Mouse (Mus musculus) testis, postnatal 14 days (tissue): Measurements from ENCODE around the gene Ubxn11.

Experiments used
- DNase-seq: peaks from one replicate; pipeline ENCODE4 v3.0.0; 2021; ENCODE audit warnings: low spot score

Gene Ubxn11

DNA sequence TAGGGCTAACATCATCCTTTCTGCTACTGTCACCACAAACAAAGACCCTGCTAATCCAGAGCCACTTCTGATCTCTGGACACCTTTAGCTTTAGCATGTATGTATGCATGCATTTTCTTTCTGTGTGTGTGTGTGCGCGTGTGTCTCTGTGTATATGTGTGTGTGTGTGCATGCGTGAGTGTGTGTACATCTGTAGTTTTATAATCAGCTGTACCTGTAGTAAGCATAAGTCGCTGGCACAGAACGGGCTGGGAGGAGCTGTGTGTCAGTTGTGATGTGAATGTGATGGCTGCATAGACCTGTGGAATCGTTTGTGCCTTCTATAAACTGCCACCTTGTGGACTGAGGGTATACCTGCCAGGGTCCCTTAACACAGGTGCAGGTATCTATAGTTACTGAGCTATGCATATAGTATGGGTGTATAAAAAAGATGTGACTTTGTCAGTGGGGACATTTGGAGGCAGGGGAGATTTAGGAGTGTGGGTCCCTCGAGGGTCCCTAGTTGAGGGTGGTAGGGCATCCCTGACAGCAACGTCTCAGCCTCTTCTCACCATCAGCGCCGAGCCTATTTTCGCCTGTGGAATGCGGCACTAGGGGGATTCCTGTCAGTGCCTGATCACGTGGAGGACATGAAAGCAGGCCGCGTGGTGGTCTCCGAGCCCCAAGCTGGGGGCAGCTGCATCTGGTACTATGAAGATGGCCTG lies 11.7 kb upstream of the Ubxn11 start:
- DNase-seq: no peak

DNA sequence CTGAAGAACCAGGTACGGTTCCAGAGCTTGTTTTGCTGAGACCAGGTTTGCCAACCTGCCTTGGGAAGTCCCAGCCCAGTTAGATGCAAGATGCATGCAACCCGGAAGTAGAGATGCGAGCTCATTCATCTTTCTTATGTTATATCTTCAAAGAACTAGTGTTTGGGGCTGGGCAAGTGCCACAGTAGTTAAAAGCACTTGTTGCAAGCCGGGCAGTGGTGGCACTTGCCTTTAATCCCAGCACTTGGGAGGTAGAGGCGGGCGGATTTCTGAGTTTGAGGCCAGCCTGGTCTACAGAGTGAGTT lies 11.2 kb upstream of the Ubxn11 start:
- DNase-seq: no peak

DNA sequence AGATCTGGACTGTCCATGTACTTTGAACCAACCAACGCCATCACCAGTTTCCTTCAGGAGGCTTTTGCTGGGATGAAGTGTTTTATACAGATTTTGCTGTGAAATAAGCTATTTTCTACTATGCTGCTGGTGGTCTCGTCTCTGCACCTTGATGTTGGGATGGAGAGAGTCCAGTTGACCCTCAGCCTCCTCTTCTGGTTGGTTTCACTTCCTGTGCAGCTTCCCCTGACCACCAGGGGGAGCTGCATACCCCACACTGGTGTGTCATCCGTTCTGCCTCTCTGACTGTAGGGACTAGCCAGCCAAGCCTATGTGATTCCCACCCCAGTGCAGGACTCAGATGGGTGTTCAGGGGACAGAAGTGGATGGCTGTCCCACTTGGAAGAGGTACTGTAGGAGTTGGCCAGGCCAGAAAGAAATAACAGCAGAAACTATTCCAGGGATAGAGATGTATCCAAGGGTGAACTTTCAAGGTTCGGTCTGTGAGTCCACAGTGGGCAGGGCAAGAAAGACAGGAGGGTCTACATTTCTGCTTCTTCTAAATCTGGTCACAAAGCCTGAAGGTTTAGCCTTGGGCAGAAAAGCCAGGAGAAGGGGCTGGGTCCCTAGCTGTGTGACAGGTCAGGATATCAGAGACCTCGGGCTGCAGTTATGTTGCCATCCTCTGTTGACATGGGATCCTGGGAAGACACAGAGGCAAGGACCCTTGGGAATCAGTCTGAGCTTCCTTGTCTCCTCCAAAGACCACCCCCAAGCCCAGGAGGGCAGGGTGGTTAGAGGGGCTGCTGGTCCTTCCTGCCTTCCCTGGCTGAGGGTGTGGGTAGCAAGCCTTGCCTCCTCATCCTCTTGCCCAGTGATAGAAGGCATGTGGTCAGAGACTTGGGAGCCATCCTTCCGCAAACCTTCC lies 9.7 kb upstream of the Ubxn11 start:
- DNase-seq: no peak

DNA sequence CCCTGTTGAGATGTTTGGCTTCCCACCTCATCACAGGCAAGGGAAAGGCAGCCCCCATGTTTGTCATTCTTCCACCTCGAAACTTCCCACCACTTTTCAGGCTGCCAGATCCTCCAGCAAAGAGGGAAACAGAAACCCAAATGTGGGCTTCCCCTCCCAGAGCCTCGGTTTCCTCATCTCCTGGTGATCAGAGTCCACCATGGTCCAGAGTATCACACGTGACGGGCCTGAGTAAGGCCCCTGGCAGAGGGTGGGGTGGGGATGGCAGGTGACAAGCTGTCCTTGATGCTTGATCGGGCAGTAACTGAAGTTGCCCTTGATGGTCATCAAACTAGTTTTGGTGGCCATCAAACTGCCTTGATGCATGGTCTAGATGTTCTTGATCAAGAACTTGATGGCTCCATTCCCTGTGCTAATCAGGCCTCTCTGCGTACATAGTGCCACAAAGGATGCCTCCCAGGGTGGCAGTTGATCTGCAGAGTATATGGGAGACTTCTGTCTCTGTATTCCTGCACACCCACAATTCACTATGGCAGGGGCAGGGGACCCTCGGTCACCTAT lies 8.3 kb upstream of the Ubxn11 start:
- DNase-seq: no peak

DNA sequence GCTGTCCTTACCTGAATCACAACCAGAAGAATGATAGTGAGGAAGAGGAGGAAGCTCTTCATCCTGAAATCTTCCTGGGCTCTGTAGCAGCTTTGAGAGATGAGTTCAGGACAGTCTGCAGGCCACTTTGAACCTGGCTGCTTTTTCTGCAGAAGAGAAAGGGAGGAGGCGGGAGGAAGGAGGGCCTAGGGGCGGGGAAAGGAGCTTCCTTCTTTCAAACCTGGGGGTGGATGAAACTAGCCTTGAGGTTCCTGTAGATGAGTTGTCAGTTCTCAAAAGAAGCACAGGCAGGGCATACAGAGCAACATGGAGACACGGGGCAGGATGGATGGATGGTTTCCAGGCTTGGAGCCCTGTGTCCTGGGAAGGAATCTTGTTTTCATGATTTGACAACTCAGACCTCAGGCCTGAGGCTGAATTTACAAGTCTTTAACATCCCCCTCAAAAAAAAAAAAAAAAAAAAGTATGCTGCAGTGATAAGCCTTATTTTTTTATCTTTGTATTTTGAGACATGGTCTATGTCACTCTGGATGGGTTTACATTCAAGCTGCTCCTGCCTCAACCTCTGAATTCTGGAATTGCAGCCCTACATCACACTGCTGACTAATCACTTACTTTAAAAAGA lies 7.3 kb upstream of the Ubxn11 start, which contains the start of gene Cd52:
Cd52 (minus strand) TSS at position 160 of the 625 bp plus-strand sequence.
- DNase-seq: no peak

DNA sequence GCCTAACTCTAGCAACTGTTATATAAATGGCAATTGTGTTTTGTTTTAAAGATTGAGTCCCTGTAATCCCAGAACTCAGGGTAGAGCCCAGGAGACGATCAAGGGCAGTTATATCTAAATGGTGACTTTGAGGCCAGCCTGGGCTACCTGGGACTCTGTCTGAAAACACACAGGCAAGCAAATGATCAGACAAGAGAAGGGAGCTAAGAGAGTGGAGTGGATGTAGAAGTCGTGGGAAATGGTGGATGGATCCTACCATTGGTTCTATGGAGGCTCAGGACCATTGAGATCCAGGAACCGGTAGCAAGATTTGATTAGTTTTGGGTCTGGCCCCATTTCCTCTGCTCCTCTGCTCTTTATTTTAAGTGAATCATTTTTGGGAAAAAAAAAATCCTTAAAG lies 6.2 kb upstream of the Ubxn11 start:
- DNase-seq: no peak

DNA sequence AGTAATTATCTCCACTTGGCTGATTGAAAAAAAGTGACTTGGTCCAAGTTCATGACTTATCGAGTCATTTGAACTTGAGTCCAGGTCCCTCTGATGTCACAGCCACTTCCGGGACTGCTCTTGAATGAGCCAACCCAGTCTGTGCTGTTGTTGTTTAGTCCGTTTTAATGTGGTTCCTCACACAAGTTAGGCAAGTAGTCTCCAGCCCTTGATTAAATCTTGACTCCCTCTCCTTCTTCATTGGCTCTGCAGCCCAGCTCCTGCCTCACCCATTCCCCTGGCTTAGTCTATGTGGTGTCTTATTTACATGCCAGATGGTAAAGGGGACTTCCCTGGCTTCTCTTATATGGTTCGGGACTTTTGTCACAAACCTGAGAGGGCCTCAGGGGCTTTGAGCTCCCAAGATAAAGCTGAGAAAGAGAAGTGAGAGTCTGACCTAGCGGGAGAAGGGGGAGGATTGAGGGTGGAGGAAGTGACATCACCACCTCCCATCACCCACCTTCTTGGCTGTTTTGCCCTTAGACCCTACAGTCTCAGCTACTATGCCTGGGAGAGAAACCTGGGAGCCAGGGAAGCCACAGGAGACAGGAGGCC lies 5.3 kb upstream of the Ubxn11 start:
- DNase-seq: no peak

DNA sequence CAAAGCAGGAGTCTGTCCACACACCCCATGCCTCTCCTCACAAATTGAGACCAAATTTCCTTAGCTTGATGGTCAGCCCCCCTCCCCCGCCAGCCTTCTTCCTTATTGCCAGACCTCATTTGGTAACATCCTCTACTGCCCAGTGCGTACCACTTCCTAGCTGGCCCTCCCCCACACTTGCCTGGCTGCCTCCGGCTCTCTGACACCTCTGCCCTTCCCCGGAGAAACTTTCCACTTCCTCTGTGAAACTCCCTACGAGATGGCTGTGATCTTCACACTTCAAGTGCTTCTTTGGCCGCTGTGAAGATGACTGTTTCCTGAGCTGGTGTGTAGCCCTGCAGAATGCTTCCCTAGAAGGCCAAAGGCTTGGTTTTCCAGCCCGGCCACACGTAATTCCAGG lies 3.7 kb upstream of the Ubxn11 start:
- DNase-seq: no peak

DNA sequence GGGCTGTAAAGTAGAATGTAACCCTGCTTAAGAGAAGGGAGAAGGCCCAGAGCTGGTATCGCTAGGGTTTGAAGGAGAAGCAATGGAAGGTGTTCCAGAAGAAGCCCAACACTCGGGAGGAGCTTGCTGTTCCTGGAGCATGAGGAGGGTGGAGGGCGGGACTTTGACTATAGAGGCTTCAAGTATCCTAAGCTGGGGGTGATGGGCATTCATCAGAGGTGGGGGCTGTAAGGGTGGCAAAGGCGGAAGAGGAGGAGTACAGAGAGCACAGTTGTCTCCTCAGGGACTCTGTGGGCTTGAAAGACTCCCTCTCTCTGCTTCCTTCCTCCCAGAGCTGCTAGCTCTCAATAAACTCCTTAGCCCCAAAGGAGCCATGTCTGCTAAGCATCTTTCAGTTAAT lies 2.1 kb upstream of the Ubxn11 start:
- no peak for DNase-seq

DNA sequence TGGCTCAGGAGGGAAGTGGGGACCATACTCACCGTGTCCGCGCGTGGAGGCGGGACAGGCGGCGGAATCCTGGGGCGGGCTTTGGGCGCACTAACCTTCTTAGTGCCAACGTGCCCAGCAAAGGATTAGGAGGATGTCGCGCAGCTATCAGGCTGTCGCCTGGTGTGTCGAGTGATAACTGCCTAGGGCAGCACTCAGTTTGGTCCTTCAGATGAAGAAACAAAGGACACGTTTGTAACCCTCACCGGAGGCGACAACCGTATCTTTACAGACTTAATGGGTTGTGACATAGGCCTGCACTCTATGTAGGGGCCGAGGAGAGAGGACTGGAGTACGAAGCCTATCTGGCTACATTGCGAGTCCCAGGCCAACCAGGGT lies 361 bp downstream of the Ubxn11 start:
- no peak for DNase-seq

DNA sequence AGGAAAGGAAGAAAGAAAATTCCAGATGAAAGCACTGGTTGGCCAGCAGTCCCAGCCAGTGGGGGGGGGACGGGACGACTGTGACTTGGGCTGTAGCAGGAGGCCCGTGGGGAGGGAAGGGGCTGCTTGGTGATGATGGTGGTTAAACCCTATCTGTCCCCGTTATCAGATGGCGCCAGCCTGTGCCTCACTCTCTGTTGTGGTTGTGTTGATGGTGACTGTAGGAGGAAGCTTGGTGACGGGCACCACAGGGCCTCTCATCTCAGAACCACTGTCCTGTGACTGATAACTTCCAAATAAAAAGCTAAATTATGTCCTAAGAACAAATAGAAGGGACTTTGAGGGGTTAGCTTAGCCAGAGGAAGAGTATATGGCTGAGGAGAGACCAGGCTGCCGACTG lies 3.7 kb downstream of the Ubxn11 start:
- no peak for DNase-seq

DNA sequence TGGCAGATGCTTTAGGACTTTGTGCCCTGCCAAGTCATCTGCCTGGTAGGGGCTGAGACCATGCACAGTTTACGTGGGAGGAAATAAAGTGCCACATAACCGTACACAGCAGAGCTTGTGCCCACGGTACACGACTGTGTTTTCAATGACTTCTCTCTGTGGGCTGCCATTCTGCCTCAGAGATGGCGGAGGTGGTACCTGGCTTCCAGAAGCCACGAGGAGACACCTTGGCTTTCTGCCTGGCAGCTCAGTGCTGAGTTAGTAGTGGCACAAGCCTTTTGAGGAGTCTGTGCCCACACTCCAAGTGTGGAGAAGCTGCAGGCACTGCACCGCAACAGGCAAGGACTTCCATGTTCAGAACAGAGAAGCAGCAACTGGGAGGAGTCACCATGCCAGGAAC lies 5.4 kb downstream of the Ubxn11 start:
- DNase-seq: no peak

DNA sequence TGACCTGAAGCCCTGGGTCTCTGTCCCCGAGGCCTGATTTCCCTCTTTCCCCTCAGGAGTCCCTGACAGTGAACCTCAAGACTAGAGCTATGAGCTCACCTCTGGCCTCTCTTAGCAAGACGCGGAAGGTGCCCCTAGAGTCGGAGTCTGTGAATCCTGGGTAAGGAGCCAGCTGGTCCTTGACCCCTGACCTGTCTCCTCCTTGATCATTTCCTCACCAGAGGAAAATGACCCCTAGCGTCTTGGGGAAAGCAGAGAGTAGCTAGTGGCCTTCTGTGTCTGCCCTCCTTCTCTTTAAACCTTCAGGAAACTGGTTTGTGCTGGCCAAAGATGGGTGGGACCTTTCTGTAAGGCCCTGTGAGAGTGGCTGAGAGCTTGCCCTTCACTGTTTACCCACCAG lies 5.8 kb downstream of the Ubxn11 start:
- no peak for DNase-seq

DNA sequence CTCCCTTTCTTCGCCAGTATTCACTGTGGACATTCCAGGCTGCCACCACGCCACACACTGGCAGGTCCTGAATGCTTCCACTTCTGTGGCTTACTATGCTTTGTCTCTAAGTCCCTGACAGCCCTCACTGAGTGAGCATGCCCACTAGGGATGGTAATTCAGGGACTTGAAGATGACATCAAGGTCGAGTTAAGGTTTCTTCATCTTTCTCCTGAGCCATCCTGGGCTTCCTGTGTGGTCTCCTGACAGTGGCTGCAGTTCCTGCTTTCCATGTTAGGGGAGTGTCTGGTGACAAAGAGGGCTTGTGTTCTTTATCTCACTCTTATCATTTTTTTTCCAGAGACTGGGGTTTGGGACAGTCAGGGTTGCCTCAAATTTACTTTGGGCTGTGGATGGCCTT lies 8.3 kb downstream of the Ubxn11 start:
- DNase-seq: no peak

DNA sequence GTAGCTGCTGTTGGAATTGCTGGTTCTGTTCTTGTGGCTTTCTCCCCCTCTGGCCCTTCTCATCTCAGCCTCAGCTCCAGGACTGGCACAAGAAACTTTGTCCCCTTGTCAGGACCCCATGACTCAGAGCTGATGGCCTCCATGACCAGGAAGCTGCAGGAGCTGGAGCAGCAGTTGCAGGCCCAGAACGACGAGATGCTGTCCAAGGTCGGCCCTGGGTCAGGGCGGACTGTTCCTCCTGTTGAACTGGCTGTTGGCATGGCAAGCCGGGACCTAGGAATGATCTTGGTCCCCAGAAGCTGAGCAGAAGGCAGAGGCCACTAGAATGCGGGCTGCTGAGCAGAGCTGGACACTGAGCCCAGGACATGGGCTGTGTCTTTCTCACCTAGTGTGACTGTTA lies 10.0 kb downstream of the Ubxn11 start:
- no peak for DNase-seq

DNA sequence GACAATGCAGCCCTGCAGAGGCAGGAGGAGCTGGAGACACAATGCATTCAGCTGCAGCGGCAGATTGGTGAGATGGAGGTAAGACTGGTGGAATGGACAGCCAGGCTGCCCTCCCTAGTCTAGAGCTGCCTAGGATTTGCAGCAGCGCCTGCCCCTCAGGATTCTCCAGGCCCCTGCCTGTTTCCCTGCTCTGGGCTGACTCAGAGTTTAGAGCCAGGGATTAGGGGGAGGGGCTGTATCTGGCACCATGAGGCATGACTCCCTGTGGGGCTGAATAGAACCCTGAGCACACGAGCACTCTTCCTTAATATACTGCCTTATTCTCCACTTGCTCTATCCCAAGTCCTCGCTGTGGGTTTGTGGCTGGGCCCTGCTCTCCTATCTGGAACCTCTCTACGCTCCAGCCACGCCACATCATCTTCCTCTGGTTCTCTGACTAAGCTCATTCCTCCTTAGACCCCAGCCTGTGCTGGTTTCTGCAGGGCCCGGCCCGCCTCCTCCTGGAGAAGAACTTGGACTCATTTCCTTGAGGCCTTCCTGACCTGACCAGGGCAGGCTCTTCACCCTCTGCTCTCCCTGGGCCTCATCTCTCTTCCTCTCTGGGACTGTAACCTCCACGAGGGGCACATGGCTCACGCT lies 11.1 kb downstream of the Ubxn11 start:
- no peak for DNase-seq

DNA sequence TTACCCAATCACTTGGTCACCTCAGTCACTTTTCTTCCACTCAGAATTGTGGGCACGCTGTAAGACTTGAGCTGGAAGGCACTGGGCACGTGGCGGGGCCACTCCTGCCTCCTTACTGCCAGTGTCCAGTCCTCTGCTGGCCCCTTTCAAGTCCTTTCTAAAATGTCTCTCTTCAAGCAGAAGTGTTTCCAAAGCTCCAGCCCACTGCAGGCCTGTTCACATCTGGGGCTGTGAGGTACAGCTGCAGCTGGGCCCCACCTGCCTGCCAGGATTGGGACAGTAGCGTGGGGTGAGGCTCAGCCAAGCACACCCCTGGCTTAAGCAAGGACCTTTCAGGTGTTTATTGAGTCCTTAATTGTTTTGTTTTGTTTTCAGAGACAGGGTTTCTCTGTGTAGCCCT lies 11.7 kb downstream of the Ubxn11 start:
- DNase-seq: no peak

DNA sequence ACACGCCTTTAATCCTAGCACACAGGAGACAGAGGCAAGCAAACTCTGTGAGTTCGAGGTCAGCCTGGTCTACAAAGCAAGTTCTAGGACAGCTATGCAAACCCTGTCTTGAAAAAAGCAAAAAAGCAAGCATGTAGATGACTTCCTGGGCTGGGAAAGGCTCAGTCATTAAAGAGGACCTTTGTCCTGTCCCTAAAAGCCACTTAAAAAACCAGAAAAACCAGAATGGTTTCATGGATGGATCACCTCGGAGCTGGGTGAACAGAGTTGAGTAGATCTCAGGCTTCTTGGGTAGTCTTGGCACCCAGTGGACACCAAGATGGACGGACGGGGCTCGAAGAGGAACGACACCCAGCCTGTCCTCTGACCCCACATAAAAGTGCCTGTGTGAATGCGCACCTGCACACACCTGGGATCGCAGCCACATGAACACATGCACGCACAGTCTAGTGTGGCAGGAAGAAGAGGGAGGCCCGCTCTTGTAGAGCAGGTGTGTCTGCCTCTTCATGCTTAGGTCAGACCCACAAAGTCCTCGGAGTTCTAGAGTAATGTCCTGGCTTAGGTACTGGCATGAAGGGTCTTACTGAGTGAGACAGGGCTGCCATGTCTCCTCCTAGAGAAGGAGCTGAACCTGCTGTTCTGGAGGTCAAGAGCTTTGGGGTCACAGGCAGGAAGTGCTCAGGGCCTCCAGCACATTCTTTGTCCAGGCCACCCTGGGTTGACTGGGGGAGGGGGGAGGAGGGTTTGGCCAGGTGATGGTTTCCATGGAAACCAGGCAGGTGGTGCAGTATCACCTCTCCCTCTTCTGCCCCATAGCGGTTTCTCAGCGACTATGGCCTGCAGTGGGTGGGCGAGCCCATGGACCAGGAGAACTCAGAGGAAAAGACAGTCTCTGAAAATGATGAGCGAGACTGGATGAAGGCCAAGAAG lies 13.1 kb downstream of the Ubxn11 start:
- no peak for DNase-seq

DNA sequence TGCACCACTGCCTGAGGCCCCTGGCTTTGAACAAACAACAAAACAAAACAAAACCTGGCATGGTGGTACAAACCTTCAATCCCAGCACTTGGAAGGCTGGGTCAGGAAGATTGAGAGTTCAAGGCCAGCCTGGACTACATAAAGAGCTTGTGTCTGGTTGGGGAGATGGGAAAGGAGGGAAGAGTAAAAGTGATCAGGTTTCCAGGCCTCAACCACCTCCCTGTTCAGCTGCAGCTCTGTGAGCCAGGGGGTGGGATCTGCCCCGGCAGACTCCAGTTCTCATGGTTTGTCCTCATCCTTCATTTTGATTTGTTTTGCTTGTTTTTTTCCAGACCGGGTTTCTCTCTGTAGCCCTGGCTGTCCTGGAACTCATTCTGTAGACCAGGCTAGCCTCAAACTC lies 14.1 kb downstream of the Ubxn11 start:
- DNase-seq: no peak

DNA sequence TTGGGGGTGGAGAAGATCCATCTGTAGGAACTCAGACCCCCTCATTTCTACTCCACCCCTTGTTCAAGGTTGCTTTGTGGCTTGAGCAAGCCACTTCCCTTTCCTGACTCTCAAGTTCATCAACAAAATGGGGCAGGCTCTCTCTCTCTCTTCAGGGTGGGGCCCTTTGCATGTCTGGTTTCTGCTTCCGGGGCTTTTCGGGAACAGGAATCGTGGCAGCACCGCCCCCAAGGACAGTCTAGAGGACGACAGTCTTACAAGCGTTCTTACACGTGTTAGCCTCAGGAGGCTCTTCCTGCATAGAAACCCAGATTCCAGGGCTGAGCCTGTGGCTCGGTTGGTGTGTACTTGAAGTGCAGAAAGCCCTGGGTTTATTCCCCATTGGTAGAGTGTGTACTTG lies 14.6 kb downstream of the Ubxn11 start:
- DNase-seq: no peak
